Mouse (Mus musculus) v-Abl transformed pro-B cells (cell line): Measurements from ENCODE around the gene Trappc4.
"Not testable (repeated sequence)": the region's sequence is repeated elsewhere in the genome, so short reads cannot be mapped to it uniquely, and the experiment has no call there.

Experiments
- in situ Hi-C, 2 experiments: fragments of 400-800 bp; cut with MboI; formaldehyde crosslinking; loops; one replicate each; pipeline ENCODE4 v1.15.1; 2025; ENCODE audit not compliant: unreplicated experiment in 2 of 2

The Trappc4 gene

DNA sequence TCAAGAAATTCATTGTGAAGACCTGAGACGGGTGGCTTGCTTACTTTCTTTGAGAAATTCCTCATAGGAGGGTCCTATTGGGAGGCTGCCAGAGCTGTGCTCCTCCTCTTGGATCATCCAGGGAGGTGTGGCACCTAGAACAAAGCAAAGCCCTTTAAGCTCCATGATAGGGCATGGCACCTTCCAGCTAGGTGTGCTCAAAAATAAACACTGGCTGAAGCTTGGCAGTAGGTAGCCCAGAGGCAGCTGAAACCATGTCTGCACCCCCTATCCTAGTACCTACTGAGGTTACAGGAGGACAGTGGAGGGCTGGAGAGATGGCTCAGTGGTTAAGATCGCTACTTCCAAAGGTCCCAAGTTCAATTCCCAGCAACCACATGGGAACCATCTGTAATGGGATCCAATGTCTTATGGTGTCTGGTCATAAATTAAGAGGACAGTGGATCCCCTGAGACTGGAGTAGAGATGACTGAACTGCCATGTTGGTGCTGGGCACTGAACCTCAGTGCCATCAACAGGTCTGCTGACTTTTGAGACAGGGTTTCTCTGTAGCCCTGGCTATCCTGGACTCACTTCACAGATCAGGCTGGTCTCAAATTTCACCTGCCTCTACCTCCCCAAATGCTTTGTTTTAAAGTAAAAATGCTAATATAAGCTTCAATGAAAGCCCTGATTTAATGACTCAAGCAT lies 3.4 kb upstream of the Trappc4 start:
- in situ Hi-C loops = no loop called here

DNA sequence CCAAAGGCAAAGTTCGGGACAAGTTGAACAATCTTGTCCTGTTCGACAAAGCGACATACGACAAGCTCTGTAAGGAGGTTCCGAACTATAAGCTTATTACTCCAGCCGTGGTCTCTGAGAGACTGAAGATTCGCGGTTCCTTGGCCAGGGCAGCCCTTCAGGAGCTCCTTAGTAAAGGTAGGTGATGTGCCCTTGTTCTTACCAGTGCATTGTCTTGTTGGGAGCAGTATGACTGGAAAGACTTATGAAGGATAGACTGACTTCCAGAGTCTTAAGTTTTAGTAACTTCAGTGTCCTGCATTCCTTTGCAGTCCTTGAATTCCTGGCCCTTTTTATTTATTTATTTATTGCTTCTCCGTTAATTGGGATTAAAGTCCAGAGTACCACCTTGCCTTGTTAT lies 1.3 kb upstream of the Trappc4 start:
- in situ Hi-C loops = not testable (repeated sequence)

DNA sequence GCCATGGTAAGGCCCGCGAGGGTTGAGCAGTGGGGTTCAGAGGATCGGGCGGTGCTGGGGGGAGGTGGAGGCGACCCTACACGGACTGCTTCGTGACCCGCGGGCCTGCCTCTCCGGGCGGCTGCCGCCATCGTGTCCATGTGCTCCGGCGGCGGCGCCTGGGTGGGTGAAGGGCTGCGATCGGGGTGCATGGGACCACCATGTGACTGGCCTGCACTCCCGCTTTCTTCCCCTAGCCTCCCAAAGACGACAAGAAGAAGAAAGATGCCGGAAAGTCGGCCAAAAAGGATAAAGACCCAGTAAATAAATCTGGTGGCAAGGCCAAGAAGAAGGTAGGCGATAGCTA lies 325 bp upstream of the Trappc4 start:
- in situ Hi-C loops = no loop called here

DNA sequence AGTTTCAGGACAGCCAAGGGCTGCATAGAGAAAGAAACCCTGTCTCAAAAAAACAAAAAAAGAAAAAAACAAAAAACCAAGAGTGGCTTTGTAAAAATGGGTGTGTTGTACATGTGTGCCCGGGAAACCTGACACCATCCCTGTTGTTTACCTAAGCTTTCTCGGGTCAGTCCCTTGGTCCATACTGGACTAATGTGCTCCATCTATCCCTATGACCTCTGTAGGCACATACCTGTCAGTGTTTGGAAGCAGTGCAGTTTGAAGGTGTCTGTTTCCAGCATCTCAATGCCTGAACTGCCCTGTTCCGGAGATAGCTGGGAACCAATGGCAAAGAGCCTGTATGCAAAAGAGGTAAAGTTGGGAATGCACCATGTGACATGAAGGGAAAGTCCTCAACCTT lies 2.4 kb downstream of the Trappc4 start:
- in situ Hi-C loops = no loop called here

DNA sequence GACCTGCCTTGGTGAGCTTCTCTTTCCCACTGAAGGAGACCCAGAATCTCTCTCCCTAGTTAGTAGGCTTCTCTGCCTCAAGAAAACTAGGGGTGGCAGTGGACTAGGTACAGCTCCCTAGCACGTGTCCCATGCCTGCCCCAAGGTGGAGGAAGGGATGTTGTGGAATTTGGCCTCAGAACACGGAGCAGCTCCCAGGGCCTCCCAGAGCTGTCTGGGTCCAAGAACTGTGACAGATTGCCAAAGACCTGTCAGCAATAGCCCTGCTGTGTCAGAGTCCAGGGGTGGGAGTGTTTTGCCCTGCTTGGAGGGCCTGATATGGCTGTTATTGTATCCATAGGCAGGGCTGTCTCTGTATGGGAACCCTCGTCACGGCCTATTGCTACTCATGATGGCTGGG lies 6.3 kb downstream of the Trappc4 start:
- in situ Hi-C loops = no loop called here

DNA sequence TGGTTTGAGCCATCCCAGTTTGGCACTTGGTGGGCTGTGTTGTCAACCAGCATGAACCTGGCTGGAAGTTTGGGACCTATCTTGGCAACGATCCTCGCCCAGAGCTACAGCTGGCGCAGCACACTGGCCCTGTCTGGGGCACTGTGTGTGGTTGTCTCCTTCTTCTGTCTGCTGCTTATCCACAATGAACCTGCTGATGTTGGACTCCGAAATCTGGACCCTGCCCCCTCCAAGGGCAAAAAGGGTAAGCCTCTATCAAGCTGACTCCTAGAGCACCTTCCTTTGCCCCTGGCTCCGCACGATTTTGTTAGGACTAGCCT lies 7.6 kb downstream of the Trappc4 start:
- in situ Hi-C loops = no loop called here

DNA sequence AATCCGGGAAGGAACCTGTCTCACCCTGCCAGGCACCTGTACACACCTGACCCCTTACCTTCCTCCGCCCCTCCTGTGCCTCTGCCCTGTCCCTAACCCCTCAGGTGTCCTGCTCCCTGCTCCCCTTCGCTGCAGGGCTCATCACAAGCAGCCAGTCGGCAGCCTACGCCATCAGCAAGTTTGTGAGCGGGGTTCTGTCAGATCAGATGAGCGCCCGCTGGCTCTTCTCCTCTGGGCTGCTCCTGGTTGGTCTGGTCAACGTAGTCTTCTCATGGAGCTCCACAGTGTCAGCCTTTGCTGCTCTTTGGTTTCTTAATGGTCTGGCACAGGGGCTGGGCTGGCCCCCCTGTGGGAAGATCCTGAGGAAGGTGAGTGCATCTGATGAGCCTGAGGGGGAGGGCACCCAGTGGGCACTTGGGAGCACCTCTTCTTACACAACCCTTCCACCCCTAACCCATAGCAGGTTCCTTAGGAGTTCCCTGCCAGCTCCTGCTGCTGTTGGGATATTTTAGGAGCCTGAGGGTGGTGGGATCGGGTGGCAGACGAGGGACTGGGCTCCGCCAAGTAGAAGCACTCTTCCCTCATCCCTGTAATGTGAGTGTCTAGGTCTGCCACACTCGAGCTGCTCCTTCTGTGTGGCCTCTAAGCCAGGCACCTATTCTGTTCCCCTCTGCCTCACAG lies 8.1 kb downstream of the Trappc4 start:
- in situ Hi-C loops = no loop called here

DNA sequence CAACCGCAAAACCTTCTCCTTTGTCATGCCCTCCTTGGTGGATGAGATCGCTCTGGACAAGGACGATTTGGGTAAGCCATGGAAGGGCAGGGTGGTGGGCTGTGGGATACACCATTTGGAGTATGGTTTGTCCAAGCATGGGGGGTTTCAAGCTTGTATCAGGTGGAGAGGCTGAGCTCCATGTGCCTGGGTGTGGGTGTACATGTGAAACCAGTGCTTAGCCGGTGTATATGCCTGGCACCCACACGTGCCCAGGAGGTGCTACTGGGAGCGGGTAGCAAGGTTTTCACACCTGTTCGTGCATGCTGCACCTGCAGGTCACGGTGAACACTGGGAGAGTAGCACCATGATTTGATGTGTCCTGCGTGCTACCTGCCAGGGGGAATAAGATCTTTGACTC lies 8.8 kb downstream of the Trappc4 start:
- in situ Hi-C loops = no loop called here

DNA sequence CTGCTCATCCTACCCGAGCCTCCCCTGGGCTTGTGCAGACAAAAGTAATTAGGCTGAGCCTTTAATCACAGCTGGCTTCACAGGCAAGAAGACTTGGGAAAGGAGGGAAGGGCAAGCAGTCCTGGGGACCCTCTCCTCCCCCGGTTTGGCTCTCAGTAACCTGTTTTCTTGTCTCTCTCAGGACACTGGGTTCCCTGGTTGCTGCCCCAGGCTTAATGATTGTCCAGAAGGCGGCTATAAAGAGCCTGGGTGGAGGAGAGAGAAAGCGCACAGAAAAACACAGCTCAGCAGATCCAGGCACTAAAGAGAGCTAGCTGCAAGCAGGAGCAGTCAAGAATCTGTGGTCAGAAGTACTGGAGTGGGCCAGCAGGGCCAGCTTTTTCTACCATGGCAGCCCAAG lies 9.3 kb downstream of the Trappc4 start:
- in situ Hi-C loops = no loop called here

DNA sequence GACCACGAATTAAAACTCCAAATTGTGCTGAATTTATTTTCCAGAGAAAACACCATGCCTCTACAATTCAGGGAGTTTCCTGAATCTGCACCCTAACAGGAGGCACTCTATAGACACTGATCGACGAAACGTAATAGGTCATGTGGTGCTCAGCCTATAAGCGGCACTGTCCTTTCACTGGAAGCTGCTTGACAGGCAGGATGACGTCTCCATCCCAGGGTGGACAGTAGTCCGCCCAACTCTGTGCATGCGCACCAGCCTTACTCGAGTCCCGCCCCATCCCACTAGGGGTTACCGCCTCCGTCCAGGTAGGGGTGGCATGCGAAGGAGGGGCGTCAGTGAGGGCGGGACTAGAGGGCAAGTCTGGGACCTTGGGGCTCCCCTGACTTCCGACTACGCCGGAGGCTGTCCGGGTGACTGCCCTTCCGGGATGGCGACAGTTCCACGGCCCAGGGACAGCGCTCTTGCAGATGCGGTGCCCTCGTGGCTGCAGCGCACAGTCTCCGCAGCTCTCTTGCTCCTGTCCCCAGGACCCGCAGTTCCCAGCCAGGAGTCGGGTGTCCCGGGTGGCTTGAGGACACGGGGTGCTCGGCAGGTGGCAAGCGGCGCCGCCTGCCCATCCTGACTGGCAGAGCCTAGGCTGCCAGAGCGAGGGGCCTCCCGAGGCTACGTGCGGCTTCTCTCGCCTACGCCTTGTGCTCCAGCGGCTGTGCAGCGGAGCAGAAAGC lies 10.6 kb downstream of the Trappc4 start, which contains the start of gene Slc37a4:
TSS of gene Slc37a4 (plus strand) at position 169 of the 728 bp plus-strand sequence.
- in situ Hi-C loops = no loop called here

DNA sequence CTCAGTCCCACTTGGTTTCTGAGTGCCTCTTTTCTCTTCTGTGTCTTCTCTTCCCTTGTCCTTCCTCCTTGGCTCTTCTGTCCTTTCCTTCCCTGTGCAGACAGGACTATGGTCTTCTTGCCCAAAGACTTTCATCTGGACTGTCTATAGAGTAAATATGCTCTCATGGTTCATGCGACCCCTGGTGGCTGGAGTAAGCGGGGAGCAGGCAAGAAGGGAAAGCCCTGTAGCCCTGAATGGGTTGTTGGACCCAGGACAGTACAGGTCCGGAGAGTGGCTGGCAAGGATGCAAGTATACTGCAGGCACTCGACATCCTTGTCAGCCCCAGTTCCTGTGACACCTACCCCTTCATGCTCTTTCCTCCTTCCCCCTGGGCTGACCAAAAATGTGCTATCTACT lies 15.9 kb downstream of the Trappc4 start:
- in situ Hi-C loops = no loop called here

DNA sequence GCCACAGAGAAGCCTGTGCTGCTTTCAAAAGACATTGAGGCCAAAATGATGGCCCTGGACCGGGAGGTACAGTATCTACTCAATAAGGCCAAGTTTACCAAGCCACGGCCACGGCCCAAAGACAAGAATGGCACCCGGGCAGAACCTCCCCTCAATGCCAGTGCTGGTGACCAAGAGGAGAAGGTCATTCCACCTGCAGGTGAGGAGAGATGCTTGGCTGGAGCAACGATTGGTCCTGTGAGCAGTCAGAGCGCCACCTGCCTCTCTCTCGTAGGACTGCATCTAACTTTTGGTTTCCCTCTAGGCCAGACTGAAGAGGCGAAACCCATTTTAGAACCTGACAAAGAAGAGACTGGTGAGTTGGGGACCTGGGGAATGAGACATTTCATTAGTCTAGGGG lies 18.1 kb downstream of the Trappc4 start:
- in situ Hi-C loops = loop anchor here in 1 of 2 experiments (5.0 kb wide), 1 partner anchor 262 kb away; no protein-coding TSS in a partner anchor

DNA sequence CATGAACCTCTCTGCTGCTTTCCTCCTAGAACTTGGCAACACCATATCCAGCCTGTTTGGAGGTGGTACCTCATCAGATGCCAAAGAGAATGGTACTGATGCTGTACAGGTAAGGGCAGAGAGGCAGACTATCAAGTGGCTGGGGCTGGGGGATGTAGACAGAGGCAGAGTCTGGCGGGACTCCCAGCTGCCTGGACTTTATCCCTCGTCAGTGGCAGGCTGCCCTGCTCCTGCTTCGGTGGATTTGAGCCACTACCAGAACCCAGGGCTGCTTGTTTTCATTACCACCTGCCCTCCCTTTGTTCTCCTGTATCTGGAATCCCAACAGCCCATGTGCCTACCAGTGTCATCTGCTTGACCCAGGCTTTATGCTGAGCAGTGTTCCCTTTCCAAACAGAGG lies 20.2 kb downstream of the Trappc4 start:
- in situ Hi-C loops = loop anchor here in 1 of 2 experiments (5.0 kb wide), 1 partner anchor 260 kb away; no protein-coding TSS in a partner anchor

DNA sequence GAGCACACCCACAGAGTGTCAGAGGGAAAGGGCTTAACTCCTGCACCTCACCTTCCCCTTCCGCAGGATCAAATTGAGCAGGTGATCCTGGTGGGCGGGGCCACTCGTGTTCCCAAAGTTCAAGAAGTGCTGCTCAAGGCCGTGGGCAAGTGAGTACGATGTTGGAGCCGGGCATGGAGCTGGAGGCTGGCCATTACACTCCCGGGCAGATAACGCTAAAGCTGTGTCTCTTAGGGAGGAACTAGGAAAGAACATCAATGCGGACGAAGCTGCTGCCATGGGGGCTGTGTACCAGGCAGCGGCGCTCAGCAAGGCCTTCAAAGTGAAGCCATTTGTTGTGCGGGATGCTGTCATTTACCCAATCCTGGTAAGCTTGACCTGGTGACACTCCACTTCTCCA lies 22.8 kb downstream of the Trappc4 start:
- in situ Hi-C loops = no loop called here

DNA sequence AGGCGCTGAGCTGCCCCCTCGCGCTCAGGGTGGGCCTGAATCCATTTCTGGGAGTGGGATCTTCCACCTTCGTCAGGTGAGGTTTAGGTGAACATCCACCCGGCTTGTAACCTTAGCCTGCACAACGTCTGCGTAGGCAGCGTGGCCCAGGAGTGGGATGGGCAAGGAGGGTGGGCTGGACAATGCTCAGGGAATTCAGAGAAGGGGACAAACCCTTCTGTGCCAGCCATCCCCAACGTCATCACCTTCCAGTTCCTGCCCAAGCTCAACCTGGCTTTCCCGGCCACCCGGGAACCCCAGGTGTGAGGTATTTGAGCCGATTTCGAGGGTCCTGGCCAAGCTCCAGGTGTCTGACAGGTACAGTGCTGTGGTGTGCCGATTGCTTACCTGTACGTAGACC lies 27.5 kb downstream of the Trappc4 start:
- in situ Hi-C loops = no loop called here

DNA sequence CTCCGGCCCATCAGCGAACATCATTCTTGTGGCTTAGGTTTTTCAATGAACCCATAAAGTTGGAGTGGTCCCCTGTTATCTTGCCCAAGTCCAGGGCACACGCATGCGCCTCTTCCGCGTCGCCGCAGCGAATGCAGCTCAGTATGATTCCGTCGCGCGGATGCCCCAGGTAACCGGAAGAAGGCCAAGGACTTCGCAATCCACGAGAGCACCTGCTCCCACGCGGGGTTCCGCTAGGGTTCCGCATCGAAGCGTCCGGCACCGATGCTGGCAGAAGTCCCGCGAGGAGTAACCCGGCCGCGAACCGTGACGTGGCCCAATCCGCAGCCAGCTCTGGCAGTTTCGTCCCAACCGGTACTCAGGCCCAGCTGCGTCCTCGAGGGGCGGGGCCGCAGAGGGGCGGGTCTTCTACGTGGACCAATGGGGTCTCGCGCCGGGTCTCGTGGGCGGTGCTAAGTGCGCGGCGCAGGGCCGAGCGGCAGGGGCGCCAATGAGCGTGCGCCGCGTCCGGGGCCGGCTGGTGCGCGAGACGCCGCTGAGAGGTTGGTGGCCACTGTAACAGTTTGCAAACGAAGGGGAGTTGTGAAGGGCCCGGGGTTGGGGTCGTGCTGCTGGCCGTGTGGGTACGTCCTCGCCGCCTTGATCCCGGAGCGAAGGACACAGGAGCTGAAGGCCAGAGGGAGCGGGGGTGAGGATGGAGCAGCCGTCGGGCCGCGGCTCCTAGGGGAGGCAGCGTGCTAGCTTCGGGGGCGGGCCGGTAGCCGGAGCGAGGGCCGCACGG lies 28.2 kb downstream of the Trappc4 start, which contains the start of gene Hyou1:
TSS of gene Hyou1 (plus strand) at position 437 of the 781 bp plus-strand sequence.
- in situ Hi-C loops = no loop called here

DNA sequence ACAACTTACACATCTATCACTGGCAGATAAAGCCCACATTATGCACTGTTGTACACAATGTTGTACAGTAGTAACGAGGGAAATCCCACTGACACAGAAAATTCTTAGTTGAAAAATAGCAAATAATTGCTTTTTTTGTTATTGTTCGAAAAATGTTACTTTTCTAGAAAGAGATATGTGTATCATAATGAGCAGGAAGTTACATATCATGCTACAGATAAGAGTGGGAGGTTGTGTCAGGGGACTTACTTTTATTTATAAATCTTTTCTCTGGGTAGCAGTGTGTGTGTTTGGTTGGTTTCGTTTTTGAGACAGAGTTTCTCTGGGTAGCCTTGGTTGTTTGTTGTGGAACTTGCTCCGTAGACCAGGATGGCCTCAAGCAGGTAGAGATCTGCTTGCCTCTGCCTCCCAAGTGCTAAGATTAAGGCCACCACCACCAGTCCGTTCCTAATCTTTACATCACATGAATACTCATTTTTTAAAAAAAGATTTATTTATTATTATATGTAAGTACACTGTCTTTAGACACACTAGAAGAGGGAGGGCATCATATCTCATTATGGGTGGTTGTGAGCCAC lies 29.2 kb downstream of the Trappc4 start:
- in situ Hi-C loops = no loop called here

DNA sequence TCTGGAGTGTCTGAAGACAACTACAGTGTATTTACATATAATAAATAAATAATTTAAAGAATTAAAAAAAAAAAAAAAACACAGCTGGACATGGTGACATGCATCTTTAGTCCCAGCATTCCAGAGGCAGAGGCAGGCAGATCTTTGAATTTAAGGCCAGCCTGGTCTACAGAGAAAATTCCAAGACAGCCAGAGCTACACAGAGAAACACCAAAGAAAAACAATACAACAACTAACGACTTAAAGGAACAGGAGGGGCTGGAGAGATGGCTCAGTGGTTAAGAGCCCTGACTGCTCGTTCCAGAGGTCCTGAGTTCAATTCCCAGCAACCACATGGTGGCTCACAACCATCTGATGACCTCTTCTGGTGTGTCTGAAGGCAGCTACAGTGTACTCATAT lies 30.1 kb downstream of the Trappc4 start:
- in situ Hi-C loops = not testable (repeated sequence)

DNA sequence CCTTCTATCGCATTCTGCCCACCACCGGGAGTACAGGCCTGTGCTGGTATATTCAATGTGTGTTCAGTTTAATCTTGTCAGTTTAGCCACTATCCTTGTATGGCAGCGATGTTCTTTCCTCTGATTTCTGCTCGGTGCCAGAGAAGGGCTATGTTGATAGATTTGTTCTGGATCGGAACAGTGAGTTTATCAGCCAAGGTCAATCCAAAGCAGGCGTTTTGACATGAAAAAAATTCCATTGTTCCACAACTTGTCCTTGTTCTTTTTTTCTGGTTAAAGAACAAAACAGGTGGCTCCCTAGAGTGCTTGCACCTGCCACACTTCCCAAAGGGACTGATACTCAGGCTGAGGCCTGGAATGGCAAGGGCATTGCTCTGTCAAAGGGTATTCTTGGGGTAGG lies 31.3 kb downstream of the Trappc4 start:
- in situ Hi-C loops = no loop called here

DNA sequence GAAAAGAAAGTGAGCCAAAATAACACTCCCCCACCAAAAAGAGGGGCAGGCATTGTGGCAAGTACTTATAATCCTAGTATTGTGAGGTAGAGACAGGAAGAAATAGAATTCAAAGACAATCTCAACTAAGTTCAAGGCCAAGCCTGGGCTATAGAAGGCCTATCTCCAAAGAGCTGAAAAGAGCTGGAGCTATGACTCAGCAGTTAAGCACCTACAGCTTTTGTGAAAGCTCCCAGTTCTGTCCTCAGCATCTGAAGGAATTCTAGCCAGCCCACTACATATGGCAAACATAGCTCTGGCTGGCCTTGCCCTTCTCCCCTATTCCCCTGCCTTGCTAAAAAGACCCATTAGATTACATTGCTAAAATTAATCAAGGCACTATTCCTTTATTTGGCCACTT lies 34.0 kb downstream of the Trappc4 start:
- in situ Hi-C loops = no loop called here

DNA sequence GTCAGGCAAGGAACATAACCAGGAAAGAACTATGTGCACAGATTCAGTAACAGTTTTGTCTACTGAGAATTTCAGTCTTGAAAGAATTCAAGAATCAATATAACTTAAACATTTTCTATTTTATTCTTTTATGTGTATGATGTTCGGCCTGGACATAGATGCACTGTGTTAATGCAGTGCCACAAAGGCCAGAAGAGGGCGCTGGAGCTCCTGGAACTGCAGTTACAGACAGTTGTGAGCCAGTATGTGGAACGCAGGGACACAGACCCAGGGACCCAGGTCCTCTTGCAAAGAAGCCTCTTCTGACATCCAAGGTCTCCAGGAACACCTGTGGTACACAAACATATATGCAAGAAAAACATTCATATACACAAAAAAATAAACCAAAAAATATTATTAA lies 42.9 kb downstream of the Trappc4 start:
- in situ Hi-C loops = no loop called here
